Mouse (Mus musculus): ENCODE measurements at regions not wholly inside any gene's neighbourhood (a gene's known extent, or its start where the extent isn't known, plus 50 kb on each side); places are given as distances from the start of the nearest gene placed in this dataset.

- peak; percentile 77 for DNase-seq
Observed at GRCm38 (mm10) chr15:25117980-25118379, 295.6 kb downstream of the Basp1 start.

- DNase-seq = no peak
Observed at GRCm38 (mm10) chr15:25102727-25103126, 310.8 kb downstream of the Basp1 start.

GRCm38 (mm10) chr15:25093758-25094157 is 319.8 kb downstream of the Basp1 start:
- DNase-seq = peak; percentile 22

- DNase-seq = no peak
Observed at GRCm38 (mm10) chr15:25069701-25070100, 343.9 kb downstream of the Basp1 start.

GRCm38 (mm10) chr15:25059347-25059746 is 354.2 kb downstream of the Basp1 start:
- no peak for DNase-seq

- DNase-seq = peak; percentile 80
Observed at GRCm38 (mm10) chr15:25047875-25048274, 365.7 kb downstream of the Basp1 start.

GRCm38 (mm10) chr15:25046514-25047138 is 366.9 kb downstream of the Basp1 start:
- DNase-seq = peak; percentile 35

- no peak for DNase-seq
Observed at GRCm38 (mm10) chr15:25036231-25036630, 377.3 kb downstream of the Basp1 start.

GRCm38 (mm10) chr15:25027865-25028264 is 385.7 kb downstream of the Basp1 start:
- no peak for DNase-seq

GRCm38 (mm10) chr15:25026786-25027461 is 386.6 kb downstream of the Basp1 start:
- peak; percentile 60 for DNase-seq

- DNase-seq = no peak
Observed at GRCm38 (mm10) chr15:25026351-25026750, 387.2 kb downstream of the Basp1 start.

- no peak for DNase-seq
Observed at GRCm38 (mm10) chr15:25020916-25021315, 392.6 kb downstream of the Basp1 start.

GRCm38 (mm10) chr15:25019352-25019941 is 394.1 kb downstream of the Basp1 start:
- peak; percentile 41 for DNase-seq

GRCm38 (mm10) chr15:25018937-25019336 is 394.6 kb downstream of the Basp1 start:
- no peak for DNase-seq

GRCm38 (mm10) chr15:25007720-25008119 is 405.8 kb downstream of the Basp1 start:
- no peak for DNase-seq

- no peak for DNase-seq
Observed at GRCm38 (mm10) chr15:25000171-25000570, 413.4 kb downstream of the Basp1 start.

GRCm38 (mm10) chr15:24993325-24993673 is 420.3 kb downstream of the Basp1 start:
- no peak for DNase-seq

- DNase-seq = peak; percentile 12
Observed at GRCm38 (mm10) chr15:24992665-24993324, 420.8 kb downstream of the Basp1 start.

GRCm38 (mm10) chr15:24990082-24990786 is 423.3 kb downstream of the Basp1 start:
- no peak for DNase-seq

- peak; percentile 49 for DNase-seq
Observed at GRCm38 (mm10) chr15:24980841-24981240, 432.7 kb downstream of the Basp1 start.

- peak; percentile 78 for DNase-seq
Observed at GRCm38 (mm10) chr15:24972020-24972419, 441.5 kb downstream of the Basp1 start.

- DNase-seq = peak; percentile 51
Observed at GRCm38 (mm10) chr15:24969391-24969812, 444.2 kb downstream of the Basp1 start.

All from embryo, embryonic 11 days (tissue).